Mouse (Mus musculus) myocyte (in vitro differentiated cells): Measurements from ENCODE around the gene 2900011O08Rik. TPM values are rescaled to one million over a fixed set of nuclear protein-coding genes. Genes with fewer than 3 reads are reported as not detected.

ENCODE experiments used
- H3K27me3 ChIP-seq: one replicate; pipeline ENCODE4 v1.6.1; 2011; ENCODE audit not compliant: control insufficient read depth, insufficient read depth, insufficient read length
- H3K36me3 ChIP-seq: one replicate; pipeline ENCODE4 v1.6.1; 2011; ENCODE audit not compliant: control insufficient read depth, insufficient read depth
- H3K4me2 ChIP-seq: one replicate; pipeline ENCODE4 v1.6.1; 2011; ENCODE audit warnings: low read depth, control low read depth
- H3K4me3 ChIP-seq: one replicate; pipeline ENCODE4 v1.5.1; 2011; ENCODE audit warnings: mild to moderate bottlenecking, control low read depth, moderate library complexity
- H3K79me2 ChIP-seq: one replicate; pipeline ENCODE4 v1.6.1; 2011; ENCODE audit not compliant: control insufficient read depth, insufficient read depth
- H3ac ChIP-seq: one replicate; pipeline ENCODE4 v1.6.1; 2011; ENCODE audit not compliant: control insufficient read depth, insufficient read length
- CEBPB ChIP-seq: IDR thresholded peaks from 2 replicates; pipeline ENCODE4 v1.6.1; 2011; ENCODE audit warnings: mild to moderate bottlenecking, moderate library complexity; ENCODE audit not compliant: poor library complexity, insufficient read depth, severe bottlenecking
- E2F4 ChIP-seq: IDR thresholded peaks from one replicate; pipeline ENCODE4 v1.6.1; 2011; ENCODE audit warnings: mild to moderate bottlenecking, control low read depth, moderate library complexity; ENCODE audit not compliant: insufficient read depth
- MAX ChIP-seq: IDR thresholded peaks from one replicate; pipeline ENCODE4 v1.6.1; 2011; ENCODE audit warnings: low read depth, mild to moderate bottlenecking, control low read depth
- MYOD1 ChIP-seq, 3 experiments: IDR thresholded peaks; one replicate each; pipeline ENCODE4 v1.6.1; 2011; ENCODE audit warnings: control low read depth in 2 of 3, low read depth in 2 of 3, mild to moderate bottlenecking in 2 of 3, moderate library complexity in 1 of 3; ENCODE audit not compliant: insufficient read length in 2 of 3, control insufficient read depth in 1 of 3
- MYOG ChIP-seq, 3 experiments: IDR thresholded peaks; one replicate each; pipeline ENCODE4 v1.6.1; 2011; ENCODE audit warnings: control low read depth in 2 of 3, low read depth in 2 of 3, mild to moderate bottlenecking in 2 of 3; ENCODE audit not compliant: insufficient read length in 2 of 3, control insufficient read depth in 1 of 3, insufficient read depth in 1 of 3
- POLR2A ChIP-seq: IDR thresholded peaks from one replicate; pipeline ENCODE4 v1.6.1; 2011; ENCODE audit warnings: low read depth, mild to moderate bottlenecking, control low read depth, moderate library complexity; ENCODE audit not compliant: insufficient read length
- POLR2AphosphoS2 ChIP-seq: IDR thresholded peaks from one replicate; pipeline ENCODE4 v1.6.1; 2011; ENCODE audit warnings: low read depth, control low read depth; ENCODE audit not compliant: insufficient read length
- REST ChIP-seq: IDR thresholded peaks from one replicate; pipeline ENCODE4 v1.6.1; 2011; ENCODE audit warnings: mild to moderate bottlenecking, control low read depth, moderate library complexity; ENCODE audit not compliant: insufficient read depth, insufficient read length
- SRF ChIP-seq: IDR thresholded peaks from one replicate; pipeline ENCODE4 v1.6.1; 2011; ENCODE audit warnings: low read depth; ENCODE audit not compliant: control insufficient read depth, insufficient read length
- TCF12 ChIP-seq: IDR thresholded peaks from one replicate; pipeline ENCODE4 v1.6.1; 2011; ENCODE audit warnings: mild to moderate bottlenecking, control low read depth; ENCODE audit not compliant: poor library complexity, insufficient read depth, severe bottlenecking
- TCF3 ChIP-seq: IDR thresholded peaks from one replicate; pipeline ENCODE4 v1.6.1; 2011; ENCODE audit warnings: low read depth, control low read depth; ENCODE audit not compliant: insufficient read length
- USF1 ChIP-seq: IDR thresholded peaks from one replicate; pipeline ENCODE4 v1.6.1; 2011; ENCODE audit warnings: low read depth, mild to moderate bottlenecking, control low read depth, moderate library complexity
- polyA plus RNA-seq: library from polyadenylated mRNA; unstranded; fragments of >200 nt; fragmentation: generic; extraction: Trizol; gene quantifications from one replicate; pipeline ENCODE4 v1.2.1, GENCODE M21; 2012; ENCODE audit warnings: missing spikeins

The 2900011O08Rik gene
- polyA plus RNA-seq, 1 experiment: 0.02 TPM

DNA sequence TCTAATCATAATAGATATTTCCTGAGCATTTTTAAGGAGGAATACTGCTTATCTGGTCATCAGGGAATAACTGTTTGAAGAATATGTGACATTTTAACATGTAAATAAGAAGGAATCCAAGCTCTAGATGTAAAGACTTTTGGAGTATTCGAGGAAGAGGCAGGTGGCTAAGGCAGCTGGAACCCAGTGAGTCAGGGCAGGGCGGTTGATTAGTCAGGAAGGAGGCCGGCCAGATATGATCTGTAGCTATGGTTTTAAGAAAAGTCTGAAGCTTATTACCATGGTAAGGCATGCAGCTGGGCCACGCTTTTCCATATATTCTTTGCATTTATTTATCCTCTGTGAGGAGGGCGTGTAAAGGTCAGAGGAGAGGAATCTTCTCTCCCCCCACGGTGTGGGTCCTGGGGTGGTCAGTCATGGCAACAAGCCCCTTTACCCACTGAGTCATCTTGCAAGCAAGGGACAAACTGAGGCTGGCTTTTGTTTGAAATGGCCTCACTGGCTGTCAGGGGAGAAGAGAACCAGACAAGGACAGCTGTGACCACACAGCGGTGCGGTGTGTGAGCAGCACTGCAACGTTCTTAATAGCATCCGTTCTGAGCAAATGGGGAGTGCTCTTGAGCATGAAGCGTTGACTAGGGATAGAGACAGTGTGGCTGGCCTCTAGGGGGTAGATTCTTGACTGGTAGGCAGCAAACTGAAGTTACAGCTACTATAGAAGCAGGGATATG is 6.3 kb downstream of the 2900011O08Rik start:
- Histone ChIP-seq H3K79me2 (no peaks in the 10 kb centered on the region), H3K4me3 (no peak overlapping the region), H3K36me3 (no peaks in the 10 kb centered on the region), H3ac (no peak overlapping the region), H3K27me3 (no peaks in the 10 kb centered on the region), H3K4me2 (peak overlapping the region; percentile 65)
- no peak for TF ChIP-seq E2F4
- no peak for TF ChIP-seq REST
- TF ChIP-seq MYOD1 (IDR thresholded peaks at IDR 0.05; ENCODE audit: control insufficient read depth in 1 of 3, insufficient read length in 2 of 3, low read depth in 2 of 3): peak in 2 of 3 experiments; percentile 77

DNA sequence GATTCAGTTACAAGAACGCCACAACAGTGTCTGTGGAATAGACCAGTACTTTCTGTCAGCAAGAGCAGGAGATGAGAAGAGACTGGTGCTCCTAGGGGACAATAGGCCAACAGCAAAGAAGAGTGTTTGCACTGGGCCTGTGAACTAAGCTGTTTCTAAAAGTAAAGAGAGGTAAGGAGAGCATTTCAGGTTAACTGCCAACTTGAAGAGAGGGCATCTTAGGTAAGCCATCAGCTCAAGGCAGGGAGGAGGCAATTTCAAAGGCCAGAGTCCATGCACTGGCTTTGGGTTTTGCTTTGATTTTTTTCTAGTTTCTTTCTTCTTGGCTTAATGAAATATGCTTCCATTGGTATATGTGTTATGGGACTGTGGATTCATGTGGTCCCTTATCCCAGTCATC is 7.7 kb downstream of the 2900011O08Rik start:
- H3K4me2 ChIP-seq: no peak overlapping the region
- no peak overlapping the region for H3ac ChIP-seq
- no peaks in the 10 kb centered on the region for H3K79me2 ChIP-seq
- TF ChIP-seq MAX: no peak
- no peak for TF ChIP-seq E2F4
- no peak for TF ChIP-seq USF1
- no peak for TF ChIP-seq MYOD1 (IDR thresholded peaks at IDR 0.05; ENCODE audit: control insufficient read depth in 1 of 3, insufficient read length in 2 of 3, low read depth in 2 of 3)
- no peak for TF ChIP-seq CEBPB
- no peak overlapping the region for H3K4me3 ChIP-seq
- H3K27me3 ChIP-seq: no peaks in the 10 kb centered on the region
- H3K36me3 ChIP-seq: no peaks in the 10 kb centered on the region

DNA sequence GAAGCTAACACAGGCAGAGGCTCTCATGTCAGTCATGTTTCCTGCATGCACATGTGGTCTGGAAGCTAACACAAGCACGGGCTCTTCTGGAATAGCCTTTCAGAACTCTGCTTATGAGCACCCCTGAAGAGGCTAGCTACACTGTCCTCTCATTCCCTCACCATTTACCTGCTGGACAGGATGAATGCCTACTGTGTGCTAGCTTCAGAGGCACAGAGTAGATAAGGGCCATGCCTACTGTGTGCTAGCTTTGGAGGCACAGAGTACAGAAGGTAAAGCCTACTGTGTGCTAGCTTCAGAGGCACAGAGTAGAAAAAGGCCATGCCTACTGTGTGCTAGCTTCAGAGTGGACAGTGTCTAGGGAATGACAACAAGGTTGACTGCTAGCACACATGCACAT is 8.1 kb downstream of the 2900011O08Rik start:
- Histone ChIP-seq H3K79me2 (no peaks in the 10 kb centered on the region), H3K36me3 (no peaks in the 10 kb centered on the region), H3ac (no peak overlapping the region), H3K27me3 (no peaks in the 10 kb centered on the region), H3K4me3 (no peak overlapping the region), H3K4me2 (no peak overlapping the region)
- TF ChIP-seq MYOD1 (IDR thresholded peaks at IDR 0.05; ENCODE audit: control insufficient read depth in 1 of 3, insufficient read length in 2 of 3, low read depth in 2 of 3) (no peak), MYOG (IDR thresholded peaks at IDR 0.05; ENCODE audit: control insufficient read depth in 1 of 3, insufficient read depth in 1 of 3, insufficient read length in 2 of 3, low read depth in 2 of 3) (no peak), POLR2AphosphoS2 (no peak), REST (no peak)

DNA sequence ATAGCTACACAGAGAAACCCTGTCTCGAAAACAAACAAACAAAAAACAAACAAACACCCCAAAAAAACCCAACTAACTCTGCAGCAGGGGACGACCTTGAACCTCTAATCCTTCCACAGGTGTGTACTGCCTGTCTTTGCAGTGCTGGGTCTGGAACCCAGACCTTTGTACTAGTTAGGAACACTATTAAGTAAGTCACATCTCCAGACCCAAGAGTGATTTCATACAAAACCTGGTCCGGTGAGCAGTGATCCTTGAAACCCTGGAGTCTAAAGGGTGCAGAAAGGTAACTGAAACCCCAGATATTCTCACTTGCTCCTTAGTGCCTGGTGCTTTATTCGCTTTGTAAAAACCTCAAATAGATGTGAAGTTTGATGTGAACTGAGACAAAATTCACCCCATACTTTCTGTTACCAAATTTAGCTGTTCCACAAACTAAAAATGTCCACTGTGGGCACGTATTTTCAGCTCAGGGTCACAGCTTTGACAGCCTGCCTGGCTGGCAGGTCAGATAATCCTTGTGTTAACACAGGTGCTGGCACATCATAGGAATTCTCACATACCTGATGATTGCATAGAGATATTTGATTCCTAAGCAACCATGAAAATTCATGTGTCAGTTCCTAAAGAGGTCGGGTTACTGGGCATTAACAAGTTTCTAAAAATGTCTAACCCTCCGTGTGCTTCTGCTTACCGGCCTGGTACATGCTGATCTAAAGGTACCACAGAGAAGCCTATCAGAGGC is 17.2 kb downstream of the 2900011O08Rik start:
- Histone ChIP-seq H3K79me2 (no peaks in the 10 kb centered on the region), H3K27me3 (no peaks in the 10 kb centered on the region), H3K36me3 (no peaks in the 10 kb centered on the region), H3K4me2 (no peak overlapping the region), H3K4me3 (no peak overlapping the region), H3ac (no peak overlapping the region)
- TF ChIP-seq E2F4 (no peak), MYOG (IDR thresholded peaks at IDR 0.05; ENCODE audit: control insufficient read depth in 1 of 3, insufficient read depth in 1 of 3, insufficient read length in 2 of 3, low read depth in 2 of 3) (no peak), TCF12 (no peak), CEBPB (no peak), TCF3 (no peak), MYOD1 (IDR thresholded peaks at IDR 0.05; ENCODE audit: control insufficient read depth in 1 of 3, insufficient read length in 2 of 3, low read depth in 2 of 3) (no peak)

DNA sequence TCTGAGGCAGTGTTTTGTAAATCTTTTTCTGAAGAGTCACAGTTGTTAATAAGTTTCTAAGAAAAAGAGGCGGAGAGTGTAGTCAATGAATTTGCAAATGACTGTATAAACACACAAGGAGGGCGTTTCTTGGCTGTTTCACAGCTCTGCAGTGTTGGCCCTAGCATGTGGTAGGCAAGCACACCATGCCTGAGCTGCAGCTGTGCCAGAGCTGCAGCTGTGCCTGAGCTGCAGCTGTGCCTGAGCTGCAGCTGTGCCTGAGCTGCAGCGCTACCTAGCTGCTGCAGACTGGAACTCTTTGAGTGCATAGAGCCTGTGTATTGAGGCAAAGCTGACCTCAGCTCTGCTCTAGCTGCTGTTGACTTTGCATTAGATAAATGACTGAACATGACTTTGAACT is 17.8 kb downstream of the 2900011O08Rik start:
- H3K79me2 ChIP-seq: no peaks in the 10 kb centered on the region
- no peaks in the 10 kb centered on the region for H3K27me3 ChIP-seq
- H3K4me2 ChIP-seq: no peak overlapping the region
- no peak for TF ChIP-seq SRF
- no peak for TF ChIP-seq REST
- no peak for TF ChIP-seq USF1
- TF ChIP-seq TCF3: peak; percentile 97
- TF ChIP-seq MAX: no peak
- peak; percentile 79 for TF ChIP-seq TCF12
- peak; percentile 59 to 98 (median 96) for TF ChIP-seq MYOG (IDR thresholded peaks at IDR 0.05; ENCODE audit: control insufficient read depth in 1 of 3, insufficient read depth in 1 of 3, insufficient read length in 2 of 3, low read depth in 2 of 3)
- no peak for TF ChIP-seq CEBPB
- TF ChIP-seq MYOD1 (IDR thresholded peaks at IDR 0.05; ENCODE audit: control insufficient read depth in 1 of 3, insufficient read length in 2 of 3, low read depth in 2 of 3): peak in 2 of 3 experiments; percentile 96 to 97
- no peak for TF ChIP-seq E2F4
- TF ChIP-seq POLR2AphosphoS2: no peak
- TF ChIP-seq POLR2A: no peak
- H3ac ChIP-seq: no peak overlapping the region
- H3K4me3 ChIP-seq: no peak overlapping the region
- H3K36me3 ChIP-seq: no peaks in the 10 kb centered on the region
